Mouse (Mus musculus) bone marrow, adult 2 months (tissue): ENCODE measurements around the gene Tacc2.

ENCODE experiments used
- CTCF ChIP-seq: fragments of 200-500 bp; IDR thresholded peaks from 2 replicates; pipeline ENCODE4 v1.5.1; 2011; ENCODE audit warnings: low read length, control low read depth; ENCODE audit not compliant: control insufficient read depth, insufficient read depth
- POLR2A ChIP-seq: fragments of 200-500 bp; IDR thresholded peaks from 2 replicates; pipeline ENCODE4 v1.6.1; 2011; ENCODE audit warnings: low read depth, mild to moderate bottlenecking, control low read depth, low read length, borderline replicate concordance; ENCODE audit not compliant: control insufficient read depth

DNA sequence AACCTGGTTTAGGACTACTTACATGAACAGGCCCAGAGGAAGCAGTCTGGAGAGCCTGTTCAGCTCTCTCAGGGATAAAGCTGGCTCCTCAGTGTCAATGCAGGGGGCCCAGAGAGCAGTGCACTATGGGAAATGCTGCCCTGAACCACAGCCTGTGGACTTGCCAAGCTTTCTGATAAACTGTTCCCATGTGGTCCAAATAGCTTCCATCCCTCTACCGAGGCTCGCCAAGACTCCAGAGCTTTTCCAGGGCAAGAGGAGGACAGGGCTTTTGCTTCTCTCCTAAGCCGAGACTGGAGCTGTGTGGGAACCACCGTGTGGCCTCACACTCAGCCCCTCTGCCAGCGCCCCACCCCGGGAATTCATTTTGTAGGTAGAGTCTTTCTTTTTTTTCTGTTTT, 101.2 kb downstream of the Tacc2 start:
- no peak for TF ChIP-seq CTCF
- TF ChIP-seq POLR2A, result no peak
